Mouse (Mus musculus) cerebellum, adult 2 months (tissue): ENCODE data around the gene Vmn1r222.
"Not testable (repeated sequence)": the region's sequence is repeated elsewhere in the genome, so short reads cannot be mapped to it uniquely, and the experiment has no call there.

Source experiments
- CTCF ChIP-seq: fragments of 200-500 bp; IDR thresholded peaks from 2 replicates; pipeline ENCODE4 v1.5.1; 2011; ENCODE audit warnings: low read depth, mild to moderate bottlenecking, control low read depth, low read length, moderate library complexity, borderline replicate concordance; ENCODE audit not compliant: insufficient read depth
- POLR2A ChIP-seq: fragments of 200-500 bp; IDR thresholded peaks from 2 replicates; pipeline ENCODE4 v1.6.1; 2011; ENCODE audit warnings: low read length, control low read depth, borderline replicate concordance; ENCODE audit not compliant: insufficient read depth

DNA sequence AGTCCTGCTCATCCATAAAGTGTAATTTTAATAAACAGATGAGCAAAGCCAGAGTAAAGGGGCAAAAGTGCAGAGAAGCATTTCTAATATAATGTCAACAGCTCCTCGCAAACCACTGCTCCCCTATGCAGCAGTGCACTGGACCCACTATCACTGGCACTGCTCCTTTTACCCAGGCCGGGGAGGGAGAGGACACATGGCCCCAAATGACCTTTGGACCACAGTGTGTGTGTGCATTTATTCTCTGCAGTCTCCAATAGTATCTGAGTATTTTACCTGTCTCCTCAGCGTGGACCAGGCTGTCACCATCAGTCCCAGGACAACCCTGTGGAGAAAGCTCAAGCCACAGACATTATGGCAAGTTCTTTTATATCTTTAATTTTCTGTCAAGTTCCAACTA lies 32.9 kb upstream of the Vmn1r222 start:
- TF ChIP-seq POLR2A, CTCF: not testable (repeated sequence)
